Mouse (Mus musculus): ENCODE measurements around the gene Zfp654. TPM values are rescaled to one million over a fixed set of nuclear protein-coding genes. Genes with fewer than 3 reads are reported as not detected.
"Not testable (repeated sequence)": the region's sequence is repeated elsewhere in the genome, so short reads cannot be mapped to it uniquely, and the experiment has no call there.

Zfp654 gene
- total RNA-seq (2015) (19.2 and 21.1 TPM in 2 replicates), total RNA-seq (2017) (10.8 and 14.1 TPM in 2 replicates)

- peak; percentile 88 for ATAC-seq (ENCODE audit: poor library complexity, severe bottlenecking)
These were observed at the start of gene Zfp654, which contains the start of gene Cggbp1 for GRCm38 (mm10) chr16:64851563-64852362. Zfp654 (minus strand) TSS chr16:64851652. Cggbp1 (plus strand) TSS chr16:64851996.

- peak; percentile 96 for ATAC-seq (ENCODE audit: poor library complexity, severe bottlenecking)
These were observed 47.6 kb upstream of the Zfp654 start for GRCm38 (mm10) chr16:64899084-64899483.

GRCm38 (mm10) chr16:64889496-64889895 lies 38.0 kb upstream of the Zfp654 start:
- no peak for ATAC-seq (ENCODE audit: poor library complexity, severe bottlenecking)

- ATAC-seq (ENCODE audit: poor library complexity, severe bottlenecking): no peak
These were observed 34.1 kb upstream of the Zfp654 start for GRCm38 (mm10) chr16:64885547-64885946.

- ATAC-seq (ENCODE audit: poor library complexity, severe bottlenecking): no peak
These were observed 33.7 kb upstream of the Zfp654 start for GRCm38 (mm10) chr16:64885142-64885541.

- ATAC-seq (ENCODE audit: poor library complexity, severe bottlenecking): peak; percentile 73
These were observed 33.0 kb upstream of the Zfp654 start for GRCm38 (mm10) chr16:64884420-64884838.

- ATAC-seq (ENCODE audit: poor library complexity, severe bottlenecking): peak; percentile 89
These were observed 32.4 kb upstream of the Zfp654 start for GRCm38 (mm10) chr16:64883896-64884295.

GRCm38 (mm10) chr16:64881442-64881841 lies 30.0 kb upstream of the Zfp654 start:
- no peak for ATAC-seq (ENCODE audit: poor library complexity, severe bottlenecking)

- no peak for ATAC-seq (ENCODE audit: poor library complexity, severe bottlenecking)
These were observed 29.5 kb upstream of the Zfp654 start for GRCm38 (mm10) chr16:64880986-64881385.

- ATAC-seq (ENCODE audit: poor library complexity, severe bottlenecking): no peak
These were observed 28.3 kb upstream of the Zfp654 start for GRCm38 (mm10) chr16:64879735-64880134.

GRCm38 (mm10) chr16:64878611-64879132 lies 27.2 kb upstream of the Zfp654 start:
- no peak for ATAC-seq (ENCODE audit: poor library complexity, severe bottlenecking)

GRCm38 (mm10) chr16:64877314-64877713 lies 25.9 kb upstream of the Zfp654 start:
- ATAC-seq (ENCODE audit: poor library complexity, severe bottlenecking): no peak

- 0 out of 2 replicates have a peak, but pooled peaks have one; percentile 23 for ATAC-seq (ENCODE audit: poor library complexity, severe bottlenecking)
These were observed 25.3 kb upstream of the Zfp654 start for GRCm38 (mm10) chr16:64876631-64877265.

GRCm38 (mm10) chr16:64875822-64876221 lies 24.4 kb upstream of the Zfp654 start:
- no peak for ATAC-seq (ENCODE audit: poor library complexity, severe bottlenecking)

GRCm38 (mm10) chr16:64875384-64875783 lies 23.9 kb upstream of the Zfp654 start:
- no peak for ATAC-seq (ENCODE audit: poor library complexity, severe bottlenecking)

- ATAC-seq (ENCODE audit: poor library complexity, severe bottlenecking): peak; percentile 92
These were observed 22.2 kb upstream of the Zfp654 start for GRCm38 (mm10) chr16:64873416-64874305.

- no peak for ATAC-seq (ENCODE audit: poor library complexity, severe bottlenecking)
These were observed 21.4 kb upstream of the Zfp654 start for GRCm38 (mm10) chr16:64872841-64873240.

- no peak for ATAC-seq (ENCODE audit: poor library complexity, severe bottlenecking)
These were observed 20.8 kb upstream of the Zfp654 start for GRCm38 (mm10) chr16:64872296-64872695.

GRCm38 (mm10) chr16:64869621-64870020 lies 18.2 kb upstream of the Zfp654 start:
- ATAC-seq (ENCODE audit: poor library complexity, severe bottlenecking): no peak

- no peak for ATAC-seq (ENCODE audit: poor library complexity, severe bottlenecking)
These were observed 17.2 kb upstream of the Zfp654 start for GRCm38 (mm10) chr16:64868613-64869012.

- ATAC-seq (ENCODE audit: poor library complexity, severe bottlenecking): not testable (repeated sequence)
These were observed 14.4 kb upstream of the Zfp654 start for GRCm38 (mm10) chr16:64865841-64866240.

Data from megakaryocyte, adult 5-6 weeks (primary cell).